9 mouse cellular contexts compared by ENCODE assay signal in the genomic region with DNA sequence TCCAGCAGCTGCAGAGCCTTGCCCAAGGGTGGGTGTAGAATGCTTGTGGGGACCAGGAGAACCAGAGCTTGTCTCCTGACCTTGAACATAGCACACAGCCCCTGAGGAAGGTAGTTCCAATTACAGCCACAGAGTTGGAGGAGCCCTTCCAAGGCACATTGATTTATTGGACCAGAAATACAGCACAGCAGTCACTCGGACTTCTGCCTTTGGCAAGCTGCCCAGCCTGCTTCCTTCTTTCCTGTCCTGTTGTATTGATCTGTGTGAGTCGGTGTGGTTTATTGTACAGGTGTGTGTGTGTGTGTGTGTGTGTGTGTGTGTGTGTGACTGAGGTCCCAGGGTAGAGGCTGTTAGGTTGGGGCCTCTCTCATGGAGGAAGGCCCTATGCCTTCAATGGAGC. TPM values are rescaled to one million over a fixed set of nuclear protein-coding genes. Genes with fewer than 3 reads are reported as not detected.
DNase-seq lines count a peak whose midpoint lies in the region; ATAC-seq and TF ChIP-seq lines count a peak whose summit lies in the region.
"Had no signal": no experiment of that assay in that cellular context is flagged by ENCODE, and none has a peak within 500 bp of the region (broad histone marks: within the 10 kb centered on the region; RNA-seq: fewer than 3 reads in every experiment).

No protein-coding gene starts in this region.

- H3K4me2 ChIP-seq in liver, embryonic 12.5 days: no peak overlapping the region
- no peak overlapping the region for H3K4me2 ChIP-seq in kidney, embryonic 14.5 days (replicated peaks; ENCODE audit: low read depth, low read length)
- no peak overlapping the region for H3K4me2 ChIP-seq in liver, embryonic 14.5 days (ENCODE audit: low read depth)
- H3K4me2 ChIP-seq: embryonic facial prominence, embryonic 12.5 days had no signal

- peak; percentile 52 for DNase-seq in liver
- DNase-seq in liver, embryonic 14.5 days (ENCODE audit: low read depth in 3 of 3, low spot score in 3 of 3): peak in 1 of 3 experiments; percentile 27
- DNase-seq in heart, adult 9 months (ENCODE audit: low spot score in 2 of 2): no peak
- no peak for DNase-seq in left cerebral cortex, postnatal 10 days (ENCODE audit: extremely low spot score in 1 of 2, low spot score in 2 of 2)

- H3K36me3 ChIP-seq in liver, embryonic 12.5 days: no peaks in the 10 kb centered on the region
- no peaks in the 10 kb centered on the region for H3K36me3 ChIP-seq in kidney, embryonic 14.5 days (ENCODE audit: control insufficient read depth, insufficient read depth, low read length)
- H3K36me3 ChIP-seq in liver, embryonic 14.5 days (replicated peaks; ENCODE audit: control insufficient read depth, insufficient read depth, low read depth): no peaks in the 10 kb centered on the region
- H3K36me3 ChIP-seq: embryonic facial prominence, embryonic 12.5 days had no signal

- no peak overlapping the region for H3K27ac ChIP-seq in liver, embryonic 12.5 days
- H3K27ac ChIP-seq in bone marrow macrophage, adult 2 months (ENCODE audit: insufficient read depth, low read depth, low read length): peak overlapping the region; percentile 6; the same call in 1 of the 2 replicates
- H3K27ac ChIP-seq in kidney, embryonic 14.5 days (ENCODE audit: low read depth, low read length): peak overlapping the region; percentile 47; the same call in 1 of the 2 replicates
- H3K27ac ChIP-seq in liver, embryonic 14.5 days: no peak overlapping the region
- H3K27ac ChIP-seq: embryonic facial prominence, embryonic 12.5 days had no signal

- H3K9ac ChIP-seq in liver, embryonic 12.5 days: no peak overlapping the region
- H3K9ac ChIP-seq in kidney, embryonic 14.5 days (ENCODE audit: low read depth, low read length): no peak overlapping the region
- H3K9ac ChIP-seq in liver, embryonic 14.5 days (replicated peaks): no peak overlapping the region
- H3K9ac ChIP-seq: embryonic facial prominence, embryonic 12.5 days had no signal

- intact Hi-C loops in left cerebral cortex, postnatal 10 days (cut with DNase I): no loop called here

- H3K4me1 ChIP-seq in liver, embryonic 12.5 days: peaks cover 4% of the 10 kb centered on the region; the same call in 1 of the 2 replicates
- peaks cover 46% of the 10 kb centered on the region for H3K4me1 ChIP-seq in bone marrow macrophage, adult 2 months (ENCODE audit: control insufficient read depth, insufficient read depth, low read length)
- peaks cover 33% of the 10 kb centered on the region for H3K4me1 ChIP-seq in kidney, embryonic 14.5 days (ENCODE audit: control insufficient read depth, insufficient read depth, low read length)
- H3K4me1 ChIP-seq in liver, embryonic 14.5 days (replicated peaks; ENCODE audit: control insufficient read depth in 2 of 2, insufficient read depth in 2 of 2, low read length in 1 of 2): no peaks in the 10 kb centered on the region; a peak in 1 of 4 replicates

- no peak for TF ChIP-seq CTCF in bone marrow macrophage, adult 2 months (IDR thresholded peaks at IDR 0.05; ENCODE audit: low read depth, low read length)
- no peak for TF ChIP-seq CTCF in liver, embryonic 14.5 days (IDR thresholded peaks at IDR 0.05; ENCODE audit: low read depth)

- TF ChIP-seq POLR2A in bone marrow macrophage, adult 2 months (IDR thresholded peaks at IDR 0.05; ENCODE audit: borderline replicate concordance, low read depth, low read length): no peak

- 24% methylated on average over 1 of the region's 2 CpGs for WGBS in liver, embryonic 12.5 days (ENCODE audit: insufficient replicate concordance)
- WGBS in kidney, embryonic 14.5 days: 3% methylated on average over 2 of the region's 2 CpGs
- WGBS in liver, embryonic 14.5 days (ENCODE audit: insufficient replicate concordance): 16% methylated on average over 2 of the region's 2 CpGs

- H3K27me3 ChIP-seq in liver, embryonic 12.5 days (replicated peaks): no peaks in the 10 kb centered on the region
- no peaks in the 10 kb centered on the region for H3K27me3 ChIP-seq in kidney, embryonic 14.5 days (ENCODE audit: control insufficient read depth, insufficient read depth, low read length)
- H3K27me3 ChIP-seq in liver, embryonic 14.5 days (ENCODE audit: control insufficient read depth, insufficient read depth, low read length): no peaks in the 10 kb centered on the region
- H3K27me3 ChIP-seq: embryonic facial prominence, embryonic 12.5 days had no signal

- H3K9me3 ChIP-seq in liver, embryonic 12.5 days (replicated peaks): no peaks in the 10 kb centered on the region
- H3K9me3 ChIP-seq in kidney, embryonic 14.5 days (ENCODE audit: control insufficient read depth, low read length): no peaks in the 10 kb centered on the region
- no peaks in the 10 kb centered on the region for H3K9me3 ChIP-seq in liver, embryonic 14.5 days (ENCODE audit: control insufficient read depth, low read length)
- H3K9me3 ChIP-seq: embryonic facial prominence, embryonic 12.5 days had no signal

- no peak overlapping the region for H3K4me3 ChIP-seq in liver, embryonic 12.5 days
- H3K4me3 ChIP-seq in bone marrow macrophage, adult 2 months (ENCODE audit: insufficient read depth, low read length): no peak overlapping the region
- no peak overlapping the region for H3K4me3 ChIP-seq in kidney, embryonic 14.5 days (ENCODE audit: low read length)
- no peak overlapping the region for H3K4me3 ChIP-seq in liver, embryonic 14.5 days (ENCODE audit: insufficient read depth in 1 of 2, low read depth in 2 of 2, low read length in 2 of 2)
- H3K4me3 ChIP-seq: embryonic facial prominence, embryonic 12.5 days had no signal

- no peak for ATAC-seq in liver, embryonic 12.5 days
- ATAC-seq in kidney, embryonic 14.5 days (ENCODE audit: low FRiP score, low TSS enrichment): peak; percentile 68
- peak; percentile 47; the same call in 1 of the 2 replicates for ATAC-seq in liver, embryonic 14.5 days (ENCODE audit: insufficient read depth)

- TF ChIP-seq EP300 in liver, embryonic 14.5 days (IDR thresholded peaks at IDR 0.05; ENCODE audit: low read depth): no peak

RNA-seq across cellular contexts. Expression of gene Pyroxd2, which starts 30.1 kb away (rescaled TPM):
- polyA plus RNA-seq in liver, embryonic 12.5 days (2016; fragmentation: Nextera tagmentation; extraction: Ambion mirVana): 1.3 and 1.5 TPM in 2 replicates
- polyA plus RNA-seq in bone marrow macrophage, adult 2 months (2012; ENCODE audit: insufficient read depth, insufficient read length, missing spikeins): 2.9 and 5.2 TPM in 2 replicates
- 2.4 and 3.0 TPM in 2 replicates for polyA plus RNA-seq in kidney, embryonic 14.5 days (2014; fragmentation: Nextera tagmentation; extraction: Ambion mirVana)
- polyA plus RNA-seq in liver, embryonic 14.5 days (2012; rRNA removed): 2.8 and 3.2 TPM in 2 replicates
- 1.4 and 2.0 TPM in 2 replicates for polyA plus RNA-seq in liver, embryonic 14.5 days (2014; fragmentation: Nextera tagmentation; extraction: Ambion mirVana)
- 1 to 10 TPM; 2.6 to 2.7 TPM for total RNA-seq in left cerebral cortex, postnatal 10 days (2021)
- total RNA-seq: ES-E14 had no signal

RNA-seq across cellular contexts. Expression of gene Hps1, which starts 57.3 kb away (rescaled TPM):
- polyA plus RNA-seq in liver, embryonic 12.5 days (2016; fragmentation: Nextera tagmentation; extraction: Ambion mirVana): 12.2 and 13.6 TPM in 2 replicates
- polyA plus RNA-seq in bone marrow macrophage, adult 2 months (2012; ENCODE audit: insufficient read depth, insufficient read length, missing spikeins): 21.3 and 21.9 TPM in 2 replicates
- polyA plus RNA-seq in kidney, embryonic 14.5 days (2014; fragmentation: Nextera tagmentation; extraction: Ambion mirVana): 10.0 and 12.1 TPM in 2 replicates
- polyA plus RNA-seq in liver, embryonic 14.5 days (2012; rRNA removed): 6.1 and 6.2 TPM in 2 replicates
- 4.6 and 5.1 TPM in 2 replicates for polyA plus RNA-seq in liver, embryonic 14.5 days (2014; fragmentation: Nextera tagmentation; extraction: Ambion mirVana)
- total RNA-seq in left cerebral cortex, postnatal 10 days (2021): 10 to 100 TPM in 1 of 2 experiments, 1 to 10 TPM in 1; 8.5 to 10.8 TPM

Comparison
In these comparisons a context has a peak if more than half of its experiments do, and no peak if none do; other contexts are left out.
1. H3K27ac ChIP-seq: peak in bone marrow macrophage, adult 2 months (single experiment) and kidney, embryonic 14.5 days (single experiment); none in liver, embryonic 12.5 days (single experiment) and liver, embryonic 14.5 days (single experiment).